Mouse (Mus musculus): ENCODE measurements around the gene Gm10518.

Gene Gm10518

GRCm38 (mm10) chr1:179835753-179836425, 32.7 kb downstream of the Gm10518 start:
- DNase-seq (ENCODE audit: low spot score) = no peak

- no peak for DNase-seq (ENCODE audit: low spot score)
Measured at GRCm38 (mm10) chr1:179836426-179837404, 33.5 kb downstream of the Gm10518 start.

GRCm38 (mm10) chr1:179842568-179842967, 39.4 kb downstream of the Gm10518 start:
- no peak for DNase-seq (ENCODE audit: low spot score)

GRCm38 (mm10) chr1:179843981-179844380, 40.8 kb downstream of the Gm10518 start:
- DNase-seq (ENCODE audit: low spot score) = no peak

GRCm38 (mm10) chr1:179844894-179845293, 41.7 kb downstream of the Gm10518 start:
- DNase-seq (ENCODE audit: low spot score) = peak; percentile 83

GRCm38 (mm10) chr1:179845832-179846499, 42.8 kb downstream of the Gm10518 start:
- no peak for DNase-seq (ENCODE audit: low spot score)

- DNase-seq (ENCODE audit: low spot score) = no peak
Measured at GRCm38 (mm10) chr1:179847173-179847572, 44.0 kb downstream of the Gm10518 start.

- peak; percentile 69 for DNase-seq (ENCODE audit: low spot score)
Measured at GRCm38 (mm10) chr1:179847759-179848389, 44.7 kb downstream of the Gm10518 start.

- peak; percentile 71 for DNase-seq (ENCODE audit: low spot score)
Measured at GRCm38 (mm10) chr1:179853421-179853820, 50.2 kb downstream of the Gm10518 start.
